Mouse (Mus musculus): Measurements from ENCODE around the gene Fez2. TPM values are rescaled to one million over a fixed set of nuclear protein-coding genes. Genes with fewer than 3 reads are reported as not detected.

Fez2 gene
- polyA plus RNA-seq, 2 experiments: 11.4 to 16.9 TPM

- H3K36me3 ChIP-seq (replicated peaks; ENCODE audit: control insufficient read depth, insufficient read depth, low read depth): no peaks in the 10 kb centered on the region
- no peaks in the 10 kb centered on the region for H3K27me3 ChIP-seq (ENCODE audit: control insufficient read depth, insufficient read depth, low read length)
- H3K4me2 ChIP-seq (ENCODE audit: low read depth): no peak overlapping the region
- DNase-seq (ENCODE audit: low read depth in 3 of 3, low spot score in 3 of 3): no peak
- no peak for ATAC-seq (ENCODE audit: insufficient read depth)
- H3K4me1 ChIP-seq (replicated peaks; ENCODE audit: control insufficient read depth in 2 of 2, insufficient read depth in 2 of 2, low read length in 1 of 2): peaks cover 11 to 36% of the 10 kb centered on the region in 2 experiments
- no peak overlapping the region for H3K4me3 ChIP-seq (ENCODE audit: insufficient read depth in 1 of 2, low read depth in 2 of 2, low read length in 2 of 2)
- TF ChIP-seq EP300 (IDR thresholded peaks at IDR 0.05; ENCODE audit: low read depth): no peak
- no peak for TF ChIP-seq CTCF (IDR thresholded peaks at IDR 0.05; ENCODE audit: low read depth)
- no peak overlapping the region for H3K9ac ChIP-seq (replicated peaks)
- 73% methylated on average over 18 of the region's 18 CpGs for WGBS (ENCODE audit: insufficient replicate concordance)
- no peaks in the 10 kb centered on the region for H3K9me3 ChIP-seq (ENCODE audit: control insufficient read depth, low read length)
- H3K27ac ChIP-seq: no peak overlapping the region
Observed at GRCm38 (mm10) chr17:78322369-78323335, 95.3 kb downstream of the Fez2 start.

- 74% methylated on average over 11 of the region's 11 CpGs for WGBS (ENCODE audit: insufficient replicate concordance)
- no peak for ATAC-seq (ENCODE audit: insufficient read depth)
- H3K4me2 ChIP-seq (ENCODE audit: low read depth): no peak overlapping the region
- no peak overlapping the region for H3K4me3 ChIP-seq (ENCODE audit: insufficient read depth in 1 of 2, low read depth in 2 of 2, low read length in 2 of 2)
- DNase-seq (ENCODE audit: low read depth in 3 of 3, low spot score in 3 of 3): no peak
- TF ChIP-seq EP300 (IDR thresholded peaks at IDR 0.05; ENCODE audit: low read depth) (no peak), CTCF (IDR thresholded peaks at IDR 0.05; ENCODE audit: low read depth) (no peak)
- no peak overlapping the region for H3K9ac ChIP-seq (replicated peaks)
- H3K27ac ChIP-seq: no peak overlapping the region
- no peaks in the 10 kb centered on the region for H3K27me3 ChIP-seq (ENCODE audit: control insufficient read depth, insufficient read depth, low read length)
- H3K4me1 ChIP-seq (replicated peaks; ENCODE audit: control insufficient read depth in 2 of 2, insufficient read depth in 2 of 2, low read length in 1 of 2): peaks cover 4 to 26% of the 10 kb centered on the region in 2 experiments
- no peaks in the 10 kb centered on the region for H3K9me3 ChIP-seq (ENCODE audit: control insufficient read depth, low read length)
- H3K36me3 ChIP-seq (replicated peaks; ENCODE audit: control insufficient read depth, insufficient read depth, low read depth): no peaks in the 10 kb centered on the region
Observed at GRCm38 (mm10) chr17:78321216-78321835, 96.6 kb downstream of the Fez2 start.

Other genes with a start within 250 kb of the Fez2 start
- gene Crim1, start 217.9 kb downstream of the Fez2 start, polyA plus RNA-seq (2012; rRNA removed): 0.77 and 0.95 TPM in 2 replicates
- 0.47 and 0.74 TPM in 2 replicates for gene Crim1, start 217.9 kb downstream of the Fez2 start, polyA plus RNA-seq (2014; fragmentation: Nextera tagmentation; extraction: Ambion mirVana)
- 0.11 and 0.25 TPM in 2 replicates for gene Vit, start 89.9 kb upstream of the Fez2 start, polyA plus RNA-seq (2012; rRNA removed)
- not detected in 2 replicates for gene Vit, start 89.9 kb upstream of the Fez2 start, polyA plus RNA-seq (2014; fragmentation: Nextera tagmentation; extraction: Ambion mirVana)

Measured in liver, embryonic 14.5 days (tissue).